Mouse (Mus musculus) heart, adult 2 months (tissue): ENCODE results near the gene Zdhhc7.

Experiments
- CTCF ChIP-seq: fragments of 200-600 bp; IDR thresholded peaks from 2 replicates; pipeline ENCODE4 v1.8.1; 2022; ENCODE audit warnings: antibody characterized with exemption, mild to moderate bottlenecking, moderate library complexity
- POLR2A ChIP-seq: fragments of 200-500 bp; IDR thresholded peaks from 2 replicates; pipeline ENCODE4 v1.6.1; 2011; ENCODE audit warnings: mild to moderate bottlenecking, low read depth, low read length, control low read depth; ENCODE audit not compliant: insufficient read depth

- TF ChIP-seq CTCF, result no peak
- TF ChIP-seq POLR2A, result no peak
Observed at GRCm38 (mm10) chr8:120094801-120095200, 6.5 kb downstream of the Zdhhc7 start.
